In the genomic region with DNA sequence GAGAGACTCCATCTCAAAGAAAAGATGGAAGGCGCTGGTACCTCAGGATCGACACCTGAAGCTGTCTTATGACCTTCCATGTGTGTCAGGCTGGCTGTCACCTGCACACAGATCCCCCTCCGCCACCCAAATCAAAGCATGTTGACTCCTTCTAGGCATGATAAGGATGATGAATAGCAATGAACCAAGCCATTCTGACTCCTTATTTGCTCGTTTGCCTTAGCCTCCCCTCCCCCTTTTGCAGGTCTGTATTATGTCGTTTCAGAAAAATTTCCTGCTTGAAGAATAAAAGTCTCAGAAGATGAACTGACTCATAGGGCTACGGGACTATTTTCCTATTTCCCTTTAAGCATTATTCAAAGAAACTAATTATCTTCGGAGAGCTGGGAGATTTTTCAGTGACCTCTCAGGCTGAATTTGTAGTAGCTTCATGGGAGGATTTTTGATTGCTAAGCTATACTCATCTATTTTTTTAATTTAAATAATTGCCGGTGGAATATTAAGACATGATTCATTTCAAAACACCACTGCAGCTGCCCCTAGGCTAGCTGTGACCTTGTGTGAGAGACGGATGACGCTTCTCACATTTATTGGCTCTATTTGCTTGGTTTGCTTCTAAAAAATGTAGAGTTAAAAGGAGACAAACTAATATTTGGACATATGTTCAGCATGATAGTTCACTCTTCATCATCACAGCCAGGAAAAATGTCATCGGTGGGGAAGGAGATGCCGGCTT, we compare ENCODE assay signal across 30 mouse cellular contexts.
DNase-seq lines count a peak whose midpoint lies in the region; ATAC-seq and TF ChIP-seq lines count a peak whose summit lies in the region.
"Had no signal": no experiment of that assay in that cellular context is flagged by ENCODE, and none has a peak within 500 bp of the region (broad histone marks: within the 10 kb centered on the region; RNA-seq: fewer than 3 reads in every experiment).

No protein-coding gene starts in this region.

- H3K27me3 ChIP-seq in forebrain, embryonic 14.5 days (replicated peaks; ENCODE audit: control insufficient read depth, insufficient read depth, low read length), result no peaks in the 10 kb centered on the region
- H3K27me3 ChIP-seq in forebrain, embryonic 16.5 days (replicated peaks; ENCODE audit: control insufficient read depth, insufficient read depth, low read length), result no peaks in the 10 kb centered on the region
- H3K27me3 ChIP-seq in midbrain, embryonic 13.5 days, result no peaks in the 10 kb centered on the region
- H3K27me3 ChIP-seq in midbrain, embryonic 10.5 days (ENCODE audit: low read depth, poor library complexity, severe bottlenecking), result no peaks in the 10 kb centered on the region
- no peaks in the 10 kb centered on the region for H3K27me3 ChIP-seq in midbrain, embryonic 14.5 days (ENCODE audit: control insufficient read depth, insufficient read depth, low read length)
- H3K27me3 ChIP-seq in neural tube, embryonic 15.5 days (replicated peaks), result no peaks in the 10 kb centered on the region
- no peaks in the 10 kb centered on the region; the same call in 1 of the 2 replicates for H3K27me3 ChIP-seq in intestine, postnatal 0 days (replicated peaks; ENCODE audit: control insufficient read depth, insufficient read depth, low read length)
- H3K27me3 ChIP-seq: embryonic facial prominence, embryonic 13.5 days; heart, embryonic 12.5 days; limb, embryonic 15.5 days had no signal

- DNase-seq in forebrain, embryonic 14.5 days (ENCODE audit: low spot score), result no peak
- DNase-seq in midbrain, embryonic 10.5 days (ENCODE audit: low spot score), result no peak
- DNase-seq in midbrain, embryonic 14.5 days, result peak; percentile 59
- DNase-seq in adrenal gland, adult 8-10 months, result no peak
- DNase-seq: adrenal gland, postnatal 10 days; cerebellum, adult 11-12 months; cerebellum, adult 9-11 months; gastrocnemius, postnatal 25 days; heart, adult 18-20 months; heart, postnatal 4 days; kidney, adult 2 months; kidney, postnatal 4 days; layer of hippocampus, postnatal 36 days; lung, adult 2 months; lung, postnatal 10 days; right cerebral cortex, adult 18-20 months; spleen, adult 18-20 months; thymus, postnatal 14 days had no signal

- H3K27ac ChIP-seq in forebrain, embryonic 14.5 days (ENCODE audit: low read depth, low read length), result no peak overlapping the region
- H3K27ac ChIP-seq in forebrain, embryonic 16.5 days (ENCODE audit: low read length), result no peak overlapping the region
- H3K27ac ChIP-seq in midbrain, embryonic 13.5 days, result peak overlapping the region; percentile 82
- no peak overlapping the region for H3K27ac ChIP-seq in midbrain, embryonic 10.5 days (replicated peaks)
- H3K27ac ChIP-seq in midbrain, embryonic 14.5 days (replicated peaks; ENCODE audit: low read depth, low read length), result peak overlapping the region; percentile 77
- H3K27ac ChIP-seq in neural tube, embryonic 15.5 days (replicated peaks), result peak overlapping the region; percentile 61; the same call in 1 of the 2 replicates
- H3K27ac ChIP-seq in intestine, postnatal 0 days (ENCODE audit: low read depth, low read length), result no peak overlapping the region
- H3K27ac ChIP-seq: embryonic facial prominence, embryonic 13.5 days; forebrain, embryonic 10.5 days; kidney, postnatal 0 days; limb, embryonic 10.5 days; limb, embryonic 15.5 days; liver, embryonic 14.5 days had no signal

- ATAC-seq in forebrain, embryonic 14.5 days, result no peak
- no peak for ATAC-seq in forebrain, embryonic 16.5 days
- ATAC-seq in midbrain, embryonic 13.5 days, result peak; percentile 46; the same call in 1 of the 2 replicates
- ATAC-seq in midbrain, embryonic 14.5 days (ENCODE audit: low FRiP score, low TSS enrichment), result no peak
- ATAC-seq in neural tube, embryonic 15.5 days (ENCODE audit: low FRiP score), result no peak
- no peak for ATAC-seq in intestine, postnatal 0 days

- WGBS in forebrain, embryonic 14.5 days, result 69% methylated on average over 12 of the region's 12 CpGs
- 60% methylated on average over 12 of the region's 12 CpGs for WGBS in forebrain, embryonic 16.5 days
- 58% methylated on average over 12 of the region's 12 CpGs for whole genome bisulfite sequencing in midbrain, embryonic 13.5 days
- WGBS in midbrain, embryonic 10.5 days, result 87% methylated on average over 12 of the region's 12 CpGs
- WGBS in midbrain, embryonic 14.5 days, result 48% methylated on average over 12 of the region's 12 CpGs
- WGBS in neural tube, embryonic 15.5 days, result 55% methylated on average over 12 of the region's 12 CpGs
- WGBS in intestine, postnatal 0 days, result 61% methylated on average over 12 of the region's 12 CpGs

- H3K4me3 ChIP-seq in forebrain, embryonic 14.5 days (ENCODE audit: low read depth, low read length), result no peak overlapping the region
- H3K4me3 ChIP-seq in forebrain, embryonic 16.5 days (replicated peaks; ENCODE audit: low read length), result no peak overlapping the region
- no peak overlapping the region for H3K4me3 ChIP-seq in midbrain, embryonic 13.5 days (replicated peaks)
- no peak overlapping the region for H3K4me3 ChIP-seq in midbrain, embryonic 10.5 days
- no peak overlapping the region for H3K4me3 ChIP-seq in midbrain, embryonic 14.5 days (replicated peaks; ENCODE audit: low read depth, low read length)
- no peak overlapping the region for H3K4me3 ChIP-seq in neural tube, embryonic 15.5 days (replicated peaks)
- H3K4me3 ChIP-seq in intestine, postnatal 0 days (ENCODE audit: low read depth, low read length), result no peak overlapping the region
- H3K4me3 ChIP-seq: embryonic facial prominence, embryonic 13.5 days; forebrain, embryonic 10.5 days; heart, embryonic 12.5 days; limb, embryonic 10.5 days; limb, embryonic 15.5 days had no signal

- no peaks in the 10 kb centered on the region for H3K36me3 ChIP-seq in forebrain, embryonic 14.5 days (ENCODE audit: control insufficient read depth, insufficient read depth, low read length)
- no peaks in the 10 kb centered on the region for H3K36me3 ChIP-seq in forebrain, embryonic 16.5 days (ENCODE audit: control insufficient read depth, insufficient read depth)
- no peaks in the 10 kb centered on the region for H3K36me3 ChIP-seq in midbrain, embryonic 13.5 days
- no peaks in the 10 kb centered on the region for H3K36me3 ChIP-seq in midbrain, embryonic 10.5 days
- H3K36me3 ChIP-seq in midbrain, embryonic 14.5 days (ENCODE audit: control insufficient read depth, insufficient read depth, low read length), result no peaks in the 10 kb centered on the region
- H3K36me3 ChIP-seq in neural tube, embryonic 15.5 days, result no peaks in the 10 kb centered on the region
- no peaks in the 10 kb centered on the region for H3K36me3 ChIP-seq in intestine, postnatal 0 days (ENCODE audit: control insufficient read depth, insufficient read depth)
- H3K36me3 ChIP-seq: embryonic facial prominence, embryonic 13.5 days; forebrain, embryonic 10.5 days; G1E; heart, embryonic 12.5 days; limb, embryonic 10.5 days; limb, embryonic 15.5 days had no signal

- H3K9ac ChIP-seq in forebrain, embryonic 14.5 days (ENCODE audit: low read length), result peak overlapping the region; percentile 14; the same call in 1 of the 2 replicates
- H3K9ac ChIP-seq in forebrain, embryonic 16.5 days (replicated peaks; ENCODE audit: low read depth, low read length), result no peak overlapping the region
- H3K9ac ChIP-seq in midbrain, embryonic 13.5 days (replicated peaks), result no peak overlapping the region
- no peak overlapping the region; the same call in 1 of the 2 replicates for H3K9ac ChIP-seq in midbrain, embryonic 14.5 days (replicated peaks; ENCODE audit: low read length)
- H3K9ac ChIP-seq in neural tube, embryonic 15.5 days (replicated peaks), result no peak overlapping the region
- no peak overlapping the region for H3K9ac ChIP-seq in intestine, postnatal 0 days (ENCODE audit: low read depth, low read length)
- H3K9ac ChIP-seq: embryonic facial prominence, embryonic 13.5 days; heart, embryonic 12.5 days; limb, embryonic 15.5 days; liver, embryonic 14.5 days had no signal

- no peaks in the 10 kb centered on the region for H3K9me3 ChIP-seq in forebrain, embryonic 14.5 days (replicated peaks; ENCODE audit: control insufficient read depth, low read length)
- H3K9me3 ChIP-seq in forebrain, embryonic 16.5 days (ENCODE audit: control insufficient read depth, low read length), result no peaks in the 10 kb centered on the region
- no peaks in the 10 kb centered on the region for H3K9me3 ChIP-seq in midbrain, embryonic 13.5 days
- no peaks in the 10 kb centered on the region for H3K9me3 ChIP-seq in midbrain, embryonic 10.5 days (replicated peaks)
- no peaks in the 10 kb centered on the region for H3K9me3 ChIP-seq in midbrain, embryonic 14.5 days (ENCODE audit: control insufficient read depth, low read length)
- no peaks in the 10 kb centered on the region for H3K9me3 ChIP-seq in neural tube, embryonic 15.5 days (replicated peaks)
- no peaks in the 10 kb centered on the region for H3K9me3 ChIP-seq in intestine, postnatal 0 days (ENCODE audit: control insufficient read depth)
- H3K9me3 ChIP-seq: embryonic facial prominence, embryonic 13.5 days; forebrain, embryonic 10.5 days; G1E; heart, embryonic 12.5 days; limb, embryonic 10.5 days; limb, embryonic 15.5 days had no signal

- no peak overlapping the region for H3K4me2 ChIP-seq in forebrain, embryonic 14.5 days (ENCODE audit: low read length)
- H3K4me2 ChIP-seq in forebrain, embryonic 16.5 days (ENCODE audit: low read length), result no peak overlapping the region
- no peak overlapping the region for H3K4me2 ChIP-seq in midbrain, embryonic 13.5 days (replicated peaks)
- peak overlapping the region; percentile 9; the same call in 1 of the 2 replicates for H3K4me2 ChIP-seq in midbrain, embryonic 14.5 days (ENCODE audit: low read length)
- no peak overlapping the region for H3K4me2 ChIP-seq in neural tube, embryonic 15.5 days
- H3K4me2 ChIP-seq in intestine, postnatal 0 days (replicated peaks; ENCODE audit: low read depth), result no peak overlapping the region
- H3K4me2 ChIP-seq: embryonic facial prominence, embryonic 13.5 days; heart, embryonic 12.5 days; limb, embryonic 15.5 days had no signal

- TF ChIP-seq CTCF in intestine, postnatal 0 days (IDR thresholded peaks at IDR 0.05; ENCODE audit: low read depth), result no peak

- H3K4me1 ChIP-seq in forebrain, embryonic 14.5 days (ENCODE audit: control insufficient read depth, insufficient read depth, low read length), result peaks cover 6% of the 10 kb centered on the region; the same call in 1 of the 2 replicates
- H3K4me1 ChIP-seq in forebrain, embryonic 16.5 days (replicated peaks; ENCODE audit: control insufficient read depth, insufficient read depth, low read length), result peaks cover 5% of the 10 kb centered on the region; the same call in 1 of the 2 replicates
- peaks cover 35% of the 10 kb centered on the region for H3K4me1 ChIP-seq in midbrain, embryonic 13.5 days (replicated peaks)
- H3K4me1 ChIP-seq in midbrain, embryonic 10.5 days, result peaks cover 14% of the 10 kb centered on the region; the same call in 1 of the 2 replicates
- peaks cover 19% of the 10 kb centered on the region; the same call in 1 of the 2 replicates for H3K4me1 ChIP-seq in midbrain, embryonic 14.5 days (ENCODE audit: control insufficient read depth, insufficient read depth, low read length)
- H3K4me1 ChIP-seq in neural tube, embryonic 15.5 days, result peaks cover 7% of the 10 kb centered on the region; the same call in 1 of the 2 replicates
- H3K4me1 ChIP-seq in intestine, postnatal 0 days (replicated peaks; ENCODE audit: control insufficient read depth, insufficient read depth, low read length), result no peaks in the 10 kb centered on the region
- H3K4me1 ChIP-seq: limb, embryonic 15.5 days had no signal

Comparison
In these comparisons a context has a peak if more than half of its experiments do, and no peak if none do; other contexts are left out.
1. H3K27ac ChIP-seq: peak in midbrain, embryonic 13.5 days (single experiment), midbrain, embryonic 14.5 days (single experiment) and neural tube, embryonic 15.5 days (single experiment); none in forebrain, embryonic 14.5 days (single experiment), forebrain, embryonic 16.5 days (single experiment), midbrain, embryonic 10.5 days (single experiment) and intestine, postnatal 0 days (single experiment).